Mouse (Mus musculus) embryonic facial prominence, embryonic 15.5 days (tissue): ENCODE results near the gene Hrh1. TPM values are rescaled to one million over a fixed set of nuclear protein-coding genes. Genes with fewer than 3 reads are reported as not detected.

Source experiments
- ATAC-seq: fragments of 200-750 bp; cut with Nextera tagmentation; 2 replicates; pipeline ENCODE4 v1.8.0; 2017; ENCODE audit warnings: low read depth, moderate TSS enrichment; ENCODE audit not compliant: insufficient number of reproducible peaks, low FRiP score, low TSS enrichment
- H3K27ac ChIP-seq: fragments of 300-500 bp; sonication (generic); replicated peaks from 2 replicates; pipeline ENCODE4 v1.5.1; 2015; ENCODE audit warnings: mild to moderate bottlenecking, inconsistent platforms
- H3K27me3 ChIP-seq: fragments of 300-500 bp; sonication (generic); 2 replicates; pipeline ENCODE4 v1.6.1; 2015; ENCODE audit warnings: inconsistent platforms
- H3K36me3 ChIP-seq: fragments of 300-500 bp; sonication (generic); 2 replicates; pipeline ENCODE4 v1.6.1; 2015; ENCODE audit warnings: mild to moderate bottlenecking, inconsistent platforms
- H3K4me1 ChIP-seq: fragments of 300-500 bp; sonication (generic); 2 replicates; pipeline ENCODE4 v1.6.1; 2015; ENCODE audit warnings: inconsistent platforms
- H3K4me2 ChIP-seq: fragments of 300-500 bp; sonication (generic); replicated peaks from 2 replicates; pipeline ENCODE4 v1.6.1; 2015; ENCODE audit warnings: mild to moderate bottlenecking, inconsistent platforms
- H3K4me3 ChIP-seq: fragments of 300-500 bp; sonication (generic); replicated peaks from 2 replicates; pipeline ENCODE4 v1.5.1; 2015; ENCODE audit warnings: mild to moderate bottlenecking, inconsistent platforms
- H3K9ac ChIP-seq: fragments of 300-500 bp; sonication (generic); 2 replicates; pipeline ENCODE4 v1.6.1; 2015; ENCODE audit warnings: inconsistent platforms
- H3K9me3 ChIP-seq: fragments of 300-500 bp; sonication (generic); replicated peaks from 2 replicates; pipeline ENCODE4 v1.6.1; 2016; ENCODE audit warnings: inconsistent platforms
- WGBS: fragments of 180-500 bp; shearing (Covaris S2); methylation state at CpG from one replicate; pipeline ENCODE4 v1.1.7; 2015; 5-methylcytosine and 5-hydroxymethylcytosine counted together
- polyA plus RNA-seq: library from polyadenylated mRNA; unstranded; fragments of >200 nt; fragmentation: Nextera tagmentation; extraction: Ambion mirVana; gene quantifications from 2 replicates; pipeline ENCODE4 v1.2.1, GENCODE M21; 2015

Hrh1 gene
- polyA plus RNA-seq, 1 experiment from 2014 or later: 0.16 TPM

- H3K27me3 ChIP-seq: 0 out of 2 replicates have a peak, but pooled peaks cover 3% of the 10 kb centered on the region
- 76% methylated on average over 5 of the region's 5 CpGs for WGBS
- H3K36me3 ChIP-seq: no peaks in the 10 kb centered on the region
- no peak overlapping the region for H3K4me2 ChIP-seq
- H3K4me1 ChIP-seq: no peaks in the 10 kb centered on the region
- no peak overlapping the region for H3K9ac ChIP-seq
- no peak for ATAC-seq
- no peak overlapping the region for H3K27ac ChIP-seq
- no peaks in the 10 kb centered on the region for H3K9me3 ChIP-seq
- H3K4me3 ChIP-seq: no peak overlapping the region
These were observed 36.8 kb downstream of the Hrh1 start for GRCm38 (mm10) chr6:114434524-114434923.

GRCm38 (mm10) chr6:114440302-114440701 is 42.6 kb downstream of the Hrh1 start:
- Histone ChIP-seq H3K27me3 (no peaks in the 10 kb centered on the region), H3K4me1 (no peaks in the 10 kb centered on the region), H3K4me3 (no peak overlapping the region), H3K36me3 (no peaks in the 10 kb centered on the region), H3K9me3 (peaks cover 6% of the 10 kb centered on the region; the same call in 1 of the 2 replicates), H3K27ac (no peak overlapping the region), H3K4me2 (no peak overlapping the region), H3K9ac (no peak overlapping the region)
- 57% methylated on average over 2 of the region's 2 CpGs for WGBS
- no peak for ATAC-seq

GRCm38 (mm10) chr6:114440788-114441453 is 43.2 kb downstream of the Hrh1 start:
- no peak overlapping the region for H3K27ac ChIP-seq
- WGBS: 39% methylated on average over 10 of the region's 10 CpGs
- H3K36me3 ChIP-seq: no peaks in the 10 kb centered on the region
- peaks cover 6% of the 10 kb centered on the region; the same call in 1 of the 2 replicates for H3K9me3 ChIP-seq
- H3K4me1 ChIP-seq: no peaks in the 10 kb centered on the region
- H3K4me3 ChIP-seq: no peak overlapping the region
- H3K9ac ChIP-seq: no peak overlapping the region
- H3K27me3 ChIP-seq: no peaks in the 10 kb centered on the region
- H3K4me2 ChIP-seq: no peak overlapping the region
- no peak for ATAC-seq

GRCm38 (mm10) chr6:114444247-114444844 is 46.6 kb downstream of the Hrh1 start:
- H3K4me2 ChIP-seq: no peak overlapping the region
- no peak overlapping the region for H3K9ac ChIP-seq
- no peak overlapping the region for H3K27ac ChIP-seq
- H3K27me3 ChIP-seq: peaks cover 3% of the 10 kb centered on the region; the same call in 1 of the 2 replicates
- ATAC-seq: no peak
- H3K4me1 ChIP-seq: no peaks in the 10 kb centered on the region
- 50% methylated on average over 1 of the region's 1 CpGs for WGBS
- H3K9me3 ChIP-seq: peaks cover 6% of the 10 kb centered on the region; the same call in 1 of the 2 replicates
- H3K36me3 ChIP-seq: no peaks in the 10 kb centered on the region
- H3K4me3 ChIP-seq: no peak overlapping the region

GRCm38 (mm10) chr6:114444976-114445375 is 47.2 kb downstream of the Hrh1 start:
- peaks cover 3% of the 10 kb centered on the region; the same call in 1 of the 2 replicates for H3K9me3 ChIP-seq
- H3K4me1 ChIP-seq: no peaks in the 10 kb centered on the region
- H3K9ac ChIP-seq: no peak overlapping the region
- H3K4me2 ChIP-seq: no peak overlapping the region
- H3K4me3 ChIP-seq: no peak overlapping the region
- no peak for ATAC-seq
- H3K36me3 ChIP-seq: no peaks in the 10 kb centered on the region
- WGBS: 72% methylated on average over 3 of the region's 3 CpGs
- no peak overlapping the region for H3K27ac ChIP-seq
- H3K27me3 ChIP-seq: peaks cover 3% of the 10 kb centered on the region; the same call in 1 of the 2 replicates

GRCm38 (mm10) chr6:114448888-114449287 is 51.2 kb downstream of the Hrh1 start:
- Histone ChIP-seq H3K27me3 (peaks cover 3% of the 10 kb centered on the region; the same call in 1 of the 2 replicates), H3K9ac (no peak overlapping the region), H3K36me3 (no peaks in the 10 kb centered on the region), H3K4me1 (no peaks in the 10 kb centered on the region), H3K27ac (no peak overlapping the region), H3K4me2 (no peak overlapping the region), H3K4me3 (no peak overlapping the region), H3K9me3 (no peaks in the 10 kb centered on the region)
- ATAC-seq: no peak
- WGBS: 60% methylated on average over 9 of the region's 9 CpGs

- 88% methylated on average over 4 of the region's 4 CpGs for WGBS
These were observed 57.5 kb downstream of the Hrh1 start for GRCm38 (mm10) chr6:114455267-114455666.

GRCm38 (mm10) chr6:114456255-114457042 is 58.7 kb downstream of the Hrh1 start:
- no peak overlapping the region for H3K4me3 ChIP-seq
- H3K36me3 ChIP-seq: no peaks in the 10 kb centered on the region
- WGBS: 21% methylated on average over 12 of the region's 12 CpGs
- H3K9ac ChIP-seq: no peak overlapping the region
- peaks cover 7% of the 10 kb centered on the region; the same call in 1 of the 2 replicates for H3K4me1 ChIP-seq
- ATAC-seq: no peak
- H3K27ac ChIP-seq: no peak overlapping the region
- H3K4me2 ChIP-seq: no peak overlapping the region
- H3K9me3 ChIP-seq: no peaks in the 10 kb centered on the region
- H3K27me3 ChIP-seq: no peaks in the 10 kb centered on the region

More at GRCm38 (mm10) chr6:114455267-114455666, 57.5 kb downstream of the Hrh1 start:
- H3K27me3 ChIP-seq: no peaks in the 10 kb centered on the region
- ATAC-seq: no peak
- H3K9ac ChIP-seq: no peak overlapping the region
- no peak overlapping the region for H3K4me3 ChIP-seq
- H3K4me1 ChIP-seq: peaks cover 7% of the 10 kb centered on the region; the same call in 1 of the 2 replicates
- no peaks in the 10 kb centered on the region for H3K36me3 ChIP-seq
- no peaks in the 10 kb centered on the region for H3K9me3 ChIP-seq
- no peak overlapping the region for H3K27ac ChIP-seq
- no peak overlapping the region for H3K4me2 ChIP-seq

GRCm38 (mm10) chr6:114457299-114457698 is 59.6 kb downstream of the Hrh1 start:
- ATAC-seq: no peak
- Histone ChIP-seq H3K4me1 (peaks cover 7% of the 10 kb centered on the region; the same call in 1 of the 2 replicates), H3K4me2 (no peak overlapping the region), H3K9me3 (no peaks in the 10 kb centered on the region), H3K9ac (no peak overlapping the region), H3K27ac (no peak overlapping the region), H3K27me3 (no peaks in the 10 kb centered on the region), H3K36me3 (no peaks in the 10 kb centered on the region), H3K4me3 (no peak overlapping the region)
- WGBS: 85% methylated on average over 3 of the region's 3 CpGs

- Histone ChIP-seq H3K9ac (no peak overlapping the region), H3K9me3 (no peaks in the 10 kb centered on the region), H3K27me3 (peaks cover 2% of the 10 kb centered on the region; the same call in 1 of the 2 replicates), H3K36me3 (no peaks in the 10 kb centered on the region), H3K27ac (no peak overlapping the region), H3K4me1 (peaks cover 7% of the 10 kb centered on the region; the same call in 1 of the 2 replicates), H3K4me2 (no peak overlapping the region), H3K4me3 (no peak overlapping the region)
- no peak for ATAC-seq
- 77% methylated on average over 5 of the region's 5 CpGs for WGBS
These were observed 60.5 kb downstream of the Hrh1 start for GRCm38 (mm10) chr6:114458191-114458590.

- H3K4me1 ChIP-seq: peaks cover 7% of the 10 kb centered on the region; the same call in 1 of the 2 replicates
- no peak overlapping the region for H3K4me3 ChIP-seq
- peaks cover 2% of the 10 kb centered on the region; the same call in 1 of the 2 replicates for H3K27me3 ChIP-seq
- no peak for ATAC-seq
- 79% methylated on average over 2 of the region's 2 CpGs for WGBS
- H3K36me3 ChIP-seq: no peaks in the 10 kb centered on the region
- no peak overlapping the region for H3K4me2 ChIP-seq
- no peak overlapping the region for H3K27ac ChIP-seq
- no peak overlapping the region for H3K9ac ChIP-seq
- H3K9me3 ChIP-seq: no peaks in the 10 kb centered on the region
These were observed 62.2 kb downstream of the Hrh1 start for GRCm38 (mm10) chr6:114459969-114460368.
